Mouse (Mus musculus): ENCODE data around the gene Auts2.

DNA sequence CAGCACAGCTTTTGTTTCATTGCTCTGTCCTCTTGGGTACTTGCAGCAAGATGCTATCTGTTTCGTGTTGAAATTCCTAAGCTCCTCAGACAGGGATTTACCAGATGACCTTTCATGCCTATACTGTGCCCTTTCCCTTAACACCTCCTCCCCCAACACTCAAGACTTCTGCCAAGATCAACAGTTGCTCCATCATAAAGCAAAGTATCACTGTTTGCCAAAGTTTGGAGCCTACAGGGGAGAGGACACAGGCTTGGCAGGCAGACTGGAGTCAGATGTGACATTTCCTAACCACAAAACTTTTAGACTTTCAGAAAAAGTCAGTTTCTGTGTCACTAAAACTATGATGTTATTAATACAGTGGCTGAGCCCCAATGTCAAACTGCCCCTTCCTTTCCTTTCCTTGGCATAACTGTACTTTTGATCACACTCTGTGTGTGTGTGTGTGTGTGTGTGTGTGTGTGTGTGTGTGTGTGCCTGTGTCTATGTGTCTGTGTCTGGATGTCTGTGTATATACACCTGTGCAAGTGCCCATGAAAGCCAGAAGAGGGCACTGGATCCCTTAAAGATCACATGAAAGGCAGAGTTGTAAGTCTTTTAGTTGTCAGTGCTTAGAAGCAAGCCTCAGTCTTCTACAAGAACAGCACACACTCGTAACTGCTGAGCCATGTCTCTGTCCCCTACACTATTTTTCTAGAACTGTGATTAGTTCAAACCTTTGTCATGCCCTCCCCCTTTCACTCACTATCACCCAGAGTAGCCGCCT is 213.8 kb downstream of the Auts2 start:
- TF ChIP-seq CTCF (IDR thresholded peaks at IDR 0.05; ENCODE audit: low read depth, low read length) (no peak), POLR2A (IDR thresholded peaks at IDR 0.05; ENCODE audit: borderline replicate concordance, low read depth, low read length) (no peak)

Measured in bone marrow macrophage, adult 2 months (primary cell).